Mouse (Mus musculus) limb, embryonic 15.5 days (tissue): ENCODE data around the gene Oxct2b. TPM values are rescaled to one million over a fixed set of nuclear protein-coding genes. Genes with fewer than 3 reads are reported as not detected.

Experiments used
- ATAC-seq: fragments of 200-750 bp; cut with Nextera tagmentation; 2 replicates; pipeline ENCODE4 v1.8.0; 2017; ENCODE audit warnings: low read depth, moderate TSS enrichment; ENCODE audit not compliant: insufficient number of reproducible peaks, low FRiP score, low TSS enrichment
- H3K27ac ChIP-seq: fragments of 300-500 bp; sonication (generic); 2 replicates; pipeline ENCODE4 v1.5.1; 2015; ENCODE audit warnings: moderate library complexity, mild to moderate bottlenecking, inconsistent platforms
- H3K27me3 ChIP-seq: fragments of 300-500 bp; sonication (generic); 2 replicates; pipeline ENCODE4 v1.6.1; 2015; ENCODE audit warnings: inconsistent platforms
- H3K36me3 ChIP-seq: fragments of 300-500 bp; sonication (generic); 2 replicates; pipeline ENCODE4 v1.6.1; 2015; ENCODE audit warnings: inconsistent platforms
- H3K4me1 ChIP-seq: fragments of 300-500 bp; sonication (generic); 2 replicates; pipeline ENCODE4 v1.6.1; 2015; ENCODE audit warnings: inconsistent platforms
- H3K4me2 ChIP-seq: fragments of 300-500 bp; sonication (generic); 2 replicates; pipeline ENCODE4 v1.6.1; 2015; ENCODE audit warnings: mild to moderate bottlenecking, inconsistent platforms
- H3K4me3 ChIP-seq: fragments of 300-500 bp; sonication (generic); 2 replicates; pipeline ENCODE4 v1.5.1; 2015; ENCODE audit warnings: mild to moderate bottlenecking, inconsistent platforms
- H3K9ac ChIP-seq: fragments of 300-500 bp; sonication (generic); 2 replicates; pipeline ENCODE4 v1.6.1; 2015; ENCODE audit warnings: inconsistent platforms
- H3K9me3 ChIP-seq: fragments of 300-500 bp; sonication (generic); 2 replicates; pipeline ENCODE4 v1.6.1; 2016; ENCODE audit warnings: inconsistent platforms
- WGBS: fragments of 180-500 bp; shearing (Covaris S2); methylation state at CpG from one replicate; pipeline ENCODE4 v1.1.7; 2015; 5-methylcytosine and 5-hydroxymethylcytosine counted together
- polyA plus RNA-seq: library from polyadenylated mRNA; unstranded; fragments of >200 nt; fragmentation: Nextera tagmentation; extraction: Ambion mirVana; gene quantifications from 2 replicates; pipeline ENCODE4 v1.2.1, GENCODE M21; 2015

The Oxct2b gene
- 0.12 and 0.15 TPM in 2 replicates for polyA plus RNA-seq

GRCm38 (mm10) chr4:123116011-123116410 is at the start of gene Oxct2b:
Gene Oxct2b, plus strand, starts transcription at chr4:123116266.
- Histone ChIP-seq H3K4me1 (peaks cover 6% of the 10 kb centered on the region; the same call in 1 of the 2 replicates), H3K27ac (no peak within 1 kb of the TSS), H3K27me3 (peaks cover 10% of the 10 kb centered on the region), H3K4me2 (peak within 1 kb of the TSS; percentile 60), H3K9me3 (no peaks in the 10 kb centered on the region), H3K36me3 (no peaks in the 10 kb centered on the region), H3K4me3 (peak within 1 kb of the TSS; percentile 36), H3K9ac (no peak within 1 kb of the TSS)
- WGBS = 8% methylated on average over 22 of the region's 22 CpGs
- no peak for ATAC-seq

GRCm38 (mm10) chr4:123068646-123069045 is 47.4 kb upstream of the Oxct2b start:
- H3K9ac ChIP-seq = no peak overlapping the region
- ATAC-seq = no peak
- H3K4me3 ChIP-seq = no peak overlapping the region
- H3K9me3 ChIP-seq = no peaks in the 10 kb centered on the region
- H3K4me2 ChIP-seq = no peak overlapping the region
- no peaks in the 10 kb centered on the region for H3K27me3 ChIP-seq
- H3K36me3 ChIP-seq = no peaks in the 10 kb centered on the region
- 78% methylated on average over 6 of the region's 6 CpGs for WGBS
- H3K4me1 ChIP-seq = 0 out of 2 replicates have a peak, but pooled peaks cover 5% of the 10 kb centered on the region
- H3K27ac ChIP-seq = no peak overlapping the region

DNA sequence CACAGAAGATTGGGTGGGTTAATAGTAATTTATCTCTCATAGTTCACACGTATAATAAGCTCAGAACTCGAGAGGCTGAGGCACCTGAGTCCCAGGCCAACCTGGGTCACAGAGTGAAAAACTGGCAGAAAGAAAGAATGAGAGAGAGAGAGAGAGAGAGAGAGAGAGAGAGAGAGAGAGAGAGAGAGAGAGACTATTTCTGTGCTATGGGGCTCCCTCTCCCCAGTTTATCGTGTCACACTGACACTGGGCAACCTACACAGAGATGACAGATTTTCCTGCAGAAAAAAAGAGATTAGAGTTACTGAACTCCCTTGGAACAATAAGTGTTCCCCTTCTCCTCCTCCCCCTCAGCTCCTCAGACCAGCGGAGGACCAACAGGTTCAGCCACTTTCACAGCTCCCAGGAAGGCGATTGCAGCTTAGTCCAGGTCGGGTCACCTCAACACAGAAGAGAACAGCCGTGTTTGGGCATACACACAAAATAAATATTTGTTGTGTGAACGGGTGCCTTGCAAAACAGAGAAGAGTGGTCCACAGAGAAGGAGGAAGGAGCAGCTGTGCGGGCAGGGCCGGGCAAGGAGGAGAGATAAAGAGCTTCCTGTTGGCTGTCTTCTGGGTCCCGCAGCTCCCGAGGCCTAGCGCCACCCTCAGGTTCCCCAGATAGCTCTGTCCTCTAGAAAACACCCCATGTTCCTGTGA is 44.6 kb upstream of the Oxct2b start:
- no peak for ATAC-seq
- Histone ChIP-seq H3K36me3 (no peaks in the 10 kb centered on the region), H3K4me1 (0 out of 2 replicates have a peak, but pooled peaks cover 5% of the 10 kb centered on the region), H3K27ac (no peak overlapping the region), H3K4me2 (peak overlapping the region; percentile 19; the same call in 1 of the 2 replicates), H3K9me3 (no peaks in the 10 kb centered on the region), H3K4me3 (no peak overlapping the region), H3K9ac (no peak overlapping the region), H3K27me3 (no peaks in the 10 kb centered on the region)
- 10% methylated on average over 13 of the region's 13 CpGs for WGBS

DNA sequence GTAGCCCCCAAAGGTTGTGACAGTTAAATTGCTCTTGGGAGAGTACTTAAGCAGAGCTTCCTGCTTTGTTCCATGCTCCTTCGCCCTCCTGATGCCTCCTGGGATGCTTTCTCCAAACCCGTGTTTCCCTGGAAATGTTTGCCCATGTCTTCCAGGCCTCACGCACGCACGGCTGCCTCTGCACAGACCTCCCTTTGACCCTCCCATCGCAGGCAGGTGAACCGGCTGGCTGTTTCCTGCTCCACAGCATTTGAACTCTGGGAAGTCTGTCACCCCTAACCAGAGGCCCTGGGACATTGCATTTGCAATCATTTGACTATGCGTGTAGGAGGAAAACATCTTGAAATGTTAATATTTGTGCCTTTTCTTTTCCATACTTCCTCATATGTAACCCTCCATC is 39.1 kb upstream of the Oxct2b start:
- Histone ChIP-seq H3K9me3 (no peaks in the 10 kb centered on the region), H3K36me3 (no peaks in the 10 kb centered on the region), H3K4me3 (no peak overlapping the region), H3K27me3 (no peaks in the 10 kb centered on the region), H3K4me1 (peaks cover 5% of the 10 kb centered on the region), H3K4me2 (no peak overlapping the region), H3K27ac (no peak overlapping the region), H3K9ac (no peak overlapping the region)
- ATAC-seq = no peak
- WGBS = 59% methylated on average over 8 of the region's 8 CpGs

- no peaks in the 10 kb centered on the region for H3K9me3 ChIP-seq
- no peak overlapping the region for H3K4me2 ChIP-seq
- H3K27me3 ChIP-seq = no peaks in the 10 kb centered on the region
- peaks cover 5% of the 10 kb centered on the region for H3K4me1 ChIP-seq
- no peak overlapping the region for H3K27ac ChIP-seq
- H3K36me3 ChIP-seq = no peaks in the 10 kb centered on the region
- WGBS = 71% methylated on average over 4 of the region's 4 CpGs
- no peak overlapping the region for H3K4me3 ChIP-seq
- H3K9ac ChIP-seq = no peak overlapping the region
- no peak for ATAC-seq
Measured at GRCm38 (mm10) chr4:123078231-123078630, 37.8 kb upstream of the Oxct2b start.

- H3K4me3 ChIP-seq = no peak overlapping the region
- no peaks in the 10 kb centered on the region for H3K36me3 ChIP-seq
- H3K9me3 ChIP-seq = no peaks in the 10 kb centered on the region
- no peaks in the 10 kb centered on the region for H3K27me3 ChIP-seq
- peaks cover 5% of the 10 kb centered on the region for H3K4me1 ChIP-seq
- H3K27ac ChIP-seq = no peak overlapping the region
- 22% methylated on average over 13 of the region's 13 CpGs for WGBS
- H3K4me2 ChIP-seq = no peak overlapping the region
- ATAC-seq = 0 out of 2 replicates have a peak, but pooled peaks have one; percentile 8
- no peak overlapping the region for H3K9ac ChIP-seq
Measured at GRCm38 (mm10) chr4:123080791-123081190, 35.3 kb upstream of the Oxct2b start.

DNA sequence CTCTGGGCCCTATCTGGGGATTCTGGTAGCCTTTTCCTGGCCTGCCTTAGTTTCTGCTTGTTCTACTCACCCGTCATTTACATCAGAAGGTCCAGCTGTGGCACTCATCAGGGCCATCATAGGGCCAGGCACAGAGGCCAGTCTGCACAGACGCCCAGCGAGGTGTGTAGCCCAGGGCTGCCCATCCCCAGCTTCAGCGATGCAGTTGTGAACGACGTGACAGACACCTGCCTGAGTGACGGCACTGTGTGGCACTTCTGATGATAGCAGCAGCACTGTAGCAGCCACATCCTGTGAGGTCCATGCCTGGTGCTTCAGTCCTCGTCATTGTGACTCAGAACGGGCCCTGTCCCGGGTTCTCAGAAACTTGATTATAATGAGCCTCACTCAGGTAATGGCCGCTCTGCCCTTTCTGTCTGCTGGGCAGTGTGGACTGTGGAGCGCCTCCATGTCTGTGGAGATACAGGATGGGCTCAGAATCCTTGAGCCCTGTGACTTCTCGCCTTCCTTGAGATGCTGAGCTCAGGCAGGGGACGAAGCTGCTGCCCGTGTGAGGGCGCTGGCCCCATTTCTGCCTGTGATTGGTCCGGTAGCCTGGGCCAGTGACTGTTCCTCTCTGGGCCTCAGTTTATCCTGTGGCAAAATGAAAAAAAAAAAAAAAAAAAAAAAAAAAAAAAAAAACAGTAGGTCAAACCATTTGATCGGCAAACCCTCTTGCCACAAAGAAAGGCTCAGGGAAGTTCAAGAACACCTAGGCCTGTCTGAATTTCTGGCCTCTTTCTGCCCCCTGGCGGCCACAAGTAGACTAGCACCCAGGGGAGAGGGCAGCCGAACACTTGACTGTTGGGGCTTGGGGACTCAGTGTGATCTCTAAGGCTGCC is 33.5 kb upstream of the Oxct2b start:
- peak; percentile 25; the same call in 1 of the 2 replicates for ATAC-seq
- no peaks in the 10 kb centered on the region for H3K27me3 ChIP-seq
- H3K27ac ChIP-seq = no peak overlapping the region
- no peak overlapping the region for H3K9ac ChIP-seq
- H3K36me3 ChIP-seq = no peaks in the 10 kb centered on the region
- no peak overlapping the region for H3K4me3 ChIP-seq
- H3K4me2 ChIP-seq = no peak overlapping the region
- 71% methylated on average over 20 of the region's 20 CpGs for WGBS
- H3K4me1 ChIP-seq = peaks cover 5% of the 10 kb centered on the region
- H3K9me3 ChIP-seq = no peaks in the 10 kb centered on the region

GRCm38 (mm10) chr4:123083323-123083902 is 32.7 kb upstream of the Oxct2b start:
- WGBS = 64% methylated on average over 13 of the region's 13 CpGs
- Histone ChIP-seq H3K4me1 (peaks cover 5% of the 10 kb centered on the region), H3K9me3 (no peaks in the 10 kb centered on the region), H3K4me3 (no peak overlapping the region), H3K4me2 (no peak overlapping the region), H3K27me3 (no peaks in the 10 kb centered on the region), H3K27ac (no peak overlapping the region), H3K36me3 (no peaks in the 10 kb centered on the region), H3K9ac (no peak overlapping the region)
- no peak for ATAC-seq

DNA sequence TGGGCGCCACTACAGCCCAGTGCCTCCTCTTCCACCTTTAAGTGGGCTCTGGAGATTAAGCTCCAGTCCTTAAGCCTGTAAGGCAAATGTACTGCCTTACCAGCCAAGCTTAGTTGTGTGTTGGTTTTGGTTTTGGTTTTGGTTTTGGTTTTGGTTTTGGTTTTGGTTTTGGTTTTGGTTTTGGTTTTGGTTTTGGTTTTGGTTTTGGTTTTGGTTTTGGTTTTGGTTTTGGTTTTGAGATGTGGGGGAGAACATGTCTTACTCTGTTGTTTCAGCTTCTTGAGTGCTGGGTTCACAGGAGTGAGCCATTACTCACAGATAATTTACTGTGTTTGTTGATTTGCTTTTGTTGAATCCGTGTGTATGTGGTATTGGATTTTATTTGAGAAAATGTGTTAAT is 30.8 kb upstream of the Oxct2b start:
- ATAC-seq = no peak
- WGBS = 71% methylated on average over 2 of the region's 2 CpGs
- H3K9me3 ChIP-seq = no peaks in the 10 kb centered on the region
- H3K36me3 ChIP-seq = no peaks in the 10 kb centered on the region
- H3K27ac ChIP-seq = no peak overlapping the region
- no peaks in the 10 kb centered on the region for H3K27me3 ChIP-seq
- H3K4me3 ChIP-seq = no peak overlapping the region
- H3K9ac ChIP-seq = no peak overlapping the region
- peaks cover 5% of the 10 kb centered on the region for H3K4me1 ChIP-seq
- no peak overlapping the region for H3K4me2 ChIP-seq

DNA sequence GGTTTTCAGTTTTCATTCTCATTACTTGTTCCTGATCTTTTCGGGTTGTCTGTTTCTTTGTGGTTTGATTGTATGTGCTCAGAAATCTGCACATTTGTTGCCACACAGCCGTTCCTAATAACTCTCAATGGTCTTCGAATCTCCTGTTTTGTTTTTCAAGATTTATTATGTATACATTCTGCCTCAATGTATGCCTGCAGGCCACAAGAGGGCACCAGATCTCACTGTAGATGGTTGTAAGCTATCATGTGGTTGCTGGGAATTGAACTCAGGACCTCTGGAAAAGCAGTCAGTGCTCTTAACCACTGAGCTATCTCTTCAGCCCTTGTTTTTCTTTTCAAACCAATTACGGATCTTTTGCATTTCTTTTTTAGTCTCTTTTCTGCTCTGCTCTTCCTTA is 29.7 kb upstream of the Oxct2b start:
- no peaks in the 10 kb centered on the region for H3K36me3 ChIP-seq
- no peak overlapping the region for H3K27ac ChIP-seq
- no peak overlapping the region for H3K9ac ChIP-seq
- H3K4me1 ChIP-seq = no peaks in the 10 kb centered on the region
- H3K27me3 ChIP-seq = no peaks in the 10 kb centered on the region
- H3K9me3 ChIP-seq = no peaks in the 10 kb centered on the region
- H3K4me3 ChIP-seq = no peak overlapping the region
- 89% methylated on average over 4 of the region's 4 CpGs for WGBS
- no peak for ATAC-seq
- no peak overlapping the region for H3K4me2 ChIP-seq

DNA sequence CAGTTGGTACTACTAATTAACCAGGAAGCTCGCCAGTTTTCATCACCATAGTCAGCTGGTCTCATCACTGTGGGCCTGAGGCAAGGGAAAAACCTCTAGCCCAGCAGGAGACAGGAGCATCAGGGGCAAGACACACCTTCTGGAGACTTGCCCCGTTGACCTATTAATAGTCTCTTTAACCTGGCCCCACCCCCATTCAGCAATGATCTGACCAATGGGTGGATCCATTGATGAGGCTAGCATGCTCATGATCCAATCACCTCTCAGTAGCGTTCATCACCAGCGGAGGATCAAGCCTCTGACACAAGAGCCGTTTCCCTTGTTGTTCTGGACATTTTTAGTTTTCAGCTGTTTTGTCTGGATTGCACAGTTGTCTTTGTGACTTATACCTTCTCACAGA is 23.4 kb upstream of the Oxct2b start:
- Histone ChIP-seq H3K9ac (no peak overlapping the region), H3K4me3 (no peak overlapping the region), H3K27ac (no peak overlapping the region), H3K4me1 (0 out of 2 replicates have a peak, but pooled peaks cover 5% of the 10 kb centered on the region), H3K27me3 (no peaks in the 10 kb centered on the region), H3K4me2 (no peak overlapping the region), H3K36me3 (no peaks in the 10 kb centered on the region), H3K9me3 (no peaks in the 10 kb centered on the region)
- WGBS = 59% methylated on average over 5 of the region's 5 CpGs
- no peak for ATAC-seq
